Mouse (Mus musculus) spleen, embryonic (tissue): Measurements from ENCODE around the gene Zc3h4.
"Not testable (repeated sequence)": the region's sequence is repeated elsewhere in the genome, so short reads cannot be mapped to it uniquely, and the experiment has no call there.

Experiments used
- CTCF ChIA-PET: fragments of 350-600 bp; sonication (Branson Sonifier 250); formaldehyde crosslinking; loops from one replicate; lab custom pipeline; 2022; lab: Charles Lee

The Zc3h4 gene

GRCm38 (mm10) chr7:16400689-16401611 is at the start of gene Zc3h4:
TSS of gene Zc3h4 (plus strand) at chr7:16400910.
- CTCF ChIA-PET, result interaction anchor here (0.6 to 0.7 kb wide), 2 partner anchors 11 to 168 kb away, joined by 3 to 5 read pairs; no protein-coding TSS in a partner anchor

GRCm38 (mm10) chr7:16355854-16356594 is 44.7 kb upstream of the Zc3h4 start:
- CTCF ChIA-PET, result no interaction called here

GRCm38 (mm10) chr7:16357602-16358001 is 43.1 kb upstream of the Zc3h4 start:
- CTCF ChIA-PET, result no interaction called here

- CTCF ChIA-PET, result interaction anchor here (0.6 kb wide), 1 partner anchor 9 kb away, joined by 3 read pairs; no protein-coding TSS in a partner anchor
Measured at GRCm38 (mm10) chr7:16364319-16364718, 36.4 kb upstream of the Zc3h4 start.

GRCm38 (mm10) chr7:16364901-16365500 is 35.7 kb upstream of the Zc3h4 start:
- CTCF ChIA-PET, result interaction anchor here (0.6 kb wide), 1 partner anchor 9 kb away, joined by 3 read pairs; no protein-coding TSS in a partner anchor

- CTCF ChIA-PET, result no interaction called here
Measured at GRCm38 (mm10) chr7:16366133-16366646, 34.5 kb upstream of the Zc3h4 start.

- CTCF ChIA-PET, result no interaction called here
Measured at GRCm38 (mm10) chr7:16366669-16367068, 34.0 kb upstream of the Zc3h4 start.

- CTCF ChIA-PET, result interaction anchor here (0.7 kb wide), 1 partner anchor 42 kb away, joined by 3 read pairs; no protein-coding TSS in a partner anchor
Measured at GRCm38 (mm10) chr7:16368835-16369234, 31.9 kb upstream of the Zc3h4 start.

- CTCF ChIA-PET, result no interaction called here
Measured at GRCm38 (mm10) chr7:16370596-16370995, 30.1 kb upstream of the Zc3h4 start.

- CTCF ChIA-PET, result interaction anchor here (0.6 to 0.9 kb wide), 3 partner anchors 9 to 78 kb away, joined by 3 to 7 read pairs (median 3); no protein-coding TSS in a partner anchor
Measured at GRCm38 (mm10) chr7:16373719-16374118, 27.0 kb upstream of the Zc3h4 start.

- CTCF ChIA-PET, result no interaction called here
Measured at GRCm38 (mm10) chr7:16374989-16375388, 25.7 kb upstream of the Zc3h4 start.

GRCm38 (mm10) chr7:16376505-16376904 is 24.2 kb upstream of the Zc3h4 start:
- CTCF ChIA-PET, result interaction anchor here (0.8 kb wide), 1 partner anchor 216 kb away, joined by 3 read pairs; no protein-coding TSS in a partner anchor

GRCm38 (mm10) chr7:16387160-16388041 is 13.3 kb upstream of the Zc3h4 start, which contains the start of gene Sae1:
TSS of gene Sae1 (minus strand) at chr7:16387806.
- CTCF ChIA-PET, result interaction anchor here (0.8 to 2.3 kb wide), 2 partner anchors 19 to 76 kb away, joined by 4 to 11 read pairs; no protein-coding TSS in a partner anchor

GRCm38 (mm10) chr7:16389942-16390341 is 10.8 kb upstream of the Zc3h4 start:
- CTCF ChIA-PET, result not testable (repeated sequence)

- CTCF ChIA-PET, result interaction anchor here (0.9 kb wide), 1 partner anchor 33 kb away, joined by 10 read pairs; no protein-coding TSS in a partner anchor
Measured at GRCm38 (mm10) chr7:16392923-16393322, 7.8 kb upstream of the Zc3h4 start.

- CTCF ChIA-PET, result interaction anchor here (0.7 to 2.9 kb wide), 5 partner anchors 9 to 264 kb away, joined by 3 to 12 read pairs (median 6); no protein-coding TSS in a partner anchor
Measured at GRCm38 (mm10) chr7:16395944-16396343, 4.8 kb upstream of the Zc3h4 start.

GRCm38 (mm10) chr7:16397465-16397864 is 3.2 kb upstream of the Zc3h4 start:
- CTCF ChIA-PET, result interaction anchor here (0.6 to 0.7 kb wide), 2 partner anchors 9 to 34 kb away, joined by 3 to 4 read pairs; no protein-coding TSS in a partner anchor

GRCm38 (mm10) chr7:16398387-16399050 is 2.2 kb upstream of the Zc3h4 start:
- CTCF ChIA-PET, result no interaction called here
